Mouse (Mus musculus): ENCODE data around the gene Zp2.

- TF ChIP-seq CTCF (IDR thresholded peaks at IDR 0.05; ENCODE audit: borderline replicate concordance, extremely low read depth, insufficient read depth, insufficient read length) (no peak), POLR2A (IDR thresholded peaks at IDR 0.05; ENCODE audit: borderline replicate concordance, extremely low read depth, insufficient read depth, insufficient read length, poor library complexity, severe bottlenecking) (no peak)
Observed at GRCm38 (mm10) chr7:120116976-120117375, 28.1 kb downstream of the Zp2 start.

Measured in brain, embryonic 14.5 days (tissue).